9 mouse cellular contexts compared by ENCODE assay signal in the genomic region with DNA sequence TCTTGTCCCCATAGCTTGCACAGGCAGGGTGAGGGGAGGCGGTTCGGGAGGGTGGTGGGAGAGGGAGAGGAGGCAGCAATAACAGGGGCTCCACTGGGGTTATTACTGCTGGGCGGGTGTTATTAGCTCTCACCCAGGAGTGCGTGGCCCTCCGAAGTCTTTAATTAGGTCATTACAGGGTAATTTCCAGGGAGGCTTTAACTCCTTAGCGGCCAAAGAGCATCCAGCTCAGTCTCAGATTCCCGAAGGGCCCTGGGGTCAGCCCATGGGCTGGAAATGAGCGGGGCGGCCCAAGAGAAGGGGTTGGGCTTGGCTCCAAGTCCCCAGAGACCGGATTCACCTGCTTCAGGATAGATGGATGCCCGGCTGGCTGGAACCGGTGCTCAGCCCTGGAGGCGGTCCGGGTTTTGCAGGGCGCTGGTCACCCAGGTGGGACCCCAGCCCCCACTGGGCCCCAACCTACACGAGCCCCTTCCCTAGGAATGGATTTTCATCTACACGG. TPM values are rescaled to one million over a fixed set of nuclear protein-coding genes. Genes with fewer than 3 reads are reported as not detected.
A peak's percentile ranks its signal among the peaks of the same experiment; 100 is the strongest.
DNase-seq lines count a peak whose midpoint lies in the region; ATAC-seq and TF ChIP-seq lines count a peak whose summit lies in the region.
"Had no signal": no experiment of that assay in that cellular context is flagged by ENCODE, and none has a peak within 500 bp of the region (broad histone marks: within the 10 kb centered on the region; RNA-seq: fewer than 3 reads in every experiment).

No protein-coding gene starts in this region.

- H3K9ac ChIP-seq in forebrain, embryonic 14.5 days (ENCODE audit: low read length), result peak overlapping the region; percentile 62; the same call in 1 of the 2 replicates
- H3K9ac ChIP-seq in liver, embryonic 13.5 days, result no peak overlapping the region

- peak; percentile 18 to 46 for DNase-seq in cerebellum, adult 2 months
- no peak for DNase-seq in cerebellum, postnatal 4 days (ENCODE audit: low spot score in 2 of 2)
- DNase-seq in forebrain, embryonic 14.5 days (ENCODE audit: low spot score), result peak; percentile 57
- no peak for DNase-seq in liver, embryonic 13.5 days
- DNase-seq in adrenal gland, adult 2 months, result no peak
- DNase-seq in kidney, postnatal 14 days, result no peak

- peak overlapping the region; percentile 70 for H3K4me2 ChIP-seq in forebrain, embryonic 14.5 days (ENCODE audit: low read length)
- H3K4me2 ChIP-seq in liver, embryonic 13.5 days, result peak overlapping the region; percentile 49

- peaks cover 2% of the 10 kb centered on the region; the same call in 1 of the 2 replicates for H3K9me3 ChIP-seq in E14TG2a.4 (ENCODE audit: low read length)
- no peaks in the 10 kb centered on the region for H3K9me3 ChIP-seq in forebrain, embryonic 14.5 days (replicated peaks; ENCODE audit: control insufficient read depth, low read length)
- H3K9me3 ChIP-seq in liver, embryonic 13.5 days (replicated peaks), result no peaks in the 10 kb centered on the region

- peak; percentile 51 for ATAC-seq in forebrain, embryonic 14.5 days
- ATAC-seq in liver, embryonic 13.5 days (ENCODE audit: low read depth), result no peak
- no peak for ATAC-seq in frontal cortex, adult (ENCODE audit: low TSS enrichment)

- no peaks in the 10 kb centered on the region for H3K36me3 ChIP-seq in E14TG2a.4 (ENCODE audit: insufficient read depth, low read length)
- H3K36me3 ChIP-seq in forebrain, embryonic 14.5 days (ENCODE audit: control insufficient read depth, insufficient read depth, low read length), result no peaks in the 10 kb centered on the region
- H3K36me3 ChIP-seq in liver, embryonic 13.5 days, result no peaks in the 10 kb centered on the region

- H3K27me3 ChIP-seq in cerebellum, adult 2 months (ENCODE audit: control insufficient read depth, insufficient read depth, low read length), result no peaks in the 10 kb centered on the region
- H3K27me3 ChIP-seq in E14TG2a.4 (ENCODE audit: insufficient read depth, low read length), result peaks cover 100% of the 10 kb centered on the region
- H3K27me3 ChIP-seq in forebrain, embryonic 14.5 days (replicated peaks; ENCODE audit: control insufficient read depth, insufficient read depth, low read length), result peaks cover 61% of the 10 kb centered on the region
- H3K27me3 ChIP-seq in liver, embryonic 13.5 days, result peaks cover 94% of the 10 kb centered on the region

- WGBS in cerebellum, adult 2 months, result 15% methylated on average over 17 of the region's 17 CpGs
- WGBS in forebrain, embryonic 14.5 days, result 0% methylated on average over 17 of the region's 17 CpGs
- WGBS in liver, embryonic 13.5 days (ENCODE audit: insufficient replicate concordance), result 8% methylated on average over 17 of the region's 17 CpGs

- 0 out of 2 replicates have a peak, but pooled peaks cover 3% of the 10 kb centered on the region for H3K4me1 ChIP-seq in cerebellum, adult 2 months (ENCODE audit: control insufficient read depth, insufficient read depth, low read length)
- H3K4me1 ChIP-seq in E14TG2a.4 (replicated peaks; ENCODE audit: low read depth, low read length), result peaks cover 37% of the 10 kb centered on the region
- peaks cover 11% of the 10 kb centered on the region for H3K4me1 ChIP-seq in forebrain, embryonic 14.5 days (ENCODE audit: control insufficient read depth, insufficient read depth, low read length)
- 0 out of 2 replicates have a peak, but pooled peaks cover 4% of the 10 kb centered on the region for H3K4me1 ChIP-seq in liver, embryonic 13.5 days (replicated peaks)

- peak overlapping the region; percentile 50 for H3K4me3 ChIP-seq in cerebellum, adult 2 months (replicated peaks; ENCODE audit: insufficient read depth, low read depth, low read length)
- peak overlapping the region; percentile 75 for H3K4me3 ChIP-seq in E14TG2a.4 (replicated peaks; ENCODE audit: low read length)
- H3K4me3 ChIP-seq in forebrain, embryonic 14.5 days (ENCODE audit: low read depth, low read length), result peak overlapping the region; percentile 32
- peak overlapping the region; percentile 9; the same call in 1 of the 2 replicates for H3K4me3 ChIP-seq in liver, embryonic 13.5 days (replicated peaks)

- no peak for TF ChIP-seq POLR2A in cerebellum, adult 2 months (IDR thresholded peaks at IDR 0.05; ENCODE audit: borderline replicate concordance, insufficient read depth, low read length)

- H3K27ac ChIP-seq in cerebellum, adult 2 months (ENCODE audit: insufficient read depth, low read length), result no peak overlapping the region
- peak overlapping the region; percentile 75 for H3K27ac ChIP-seq in forebrain, embryonic 14.5 days (ENCODE audit: low read depth, low read length)
- H3K27ac ChIP-seq in liver, embryonic 13.5 days, result no peak overlapping the region

- no peak for TF ChIP-seq CTCF in cerebellum, adult 2 months (IDR thresholded peaks at IDR 0.05; ENCODE audit: borderline replicate concordance, insufficient read depth, low read depth, low read length)
- TF ChIP-seq CTCF in E14TG2a.4 (conservative IDR thresholded peaks at IDR 0.05; ENCODE audit: low read length), result no peak

RNA-seq across cellular contexts. Expression of a gene that starts 24.4 kb away (rescaled TPM):
- polyA plus RNA-seq in cerebellum, adult 2 months (2012; rRNA removed), result 0.84 and 0.93 TPM in 2 replicates
- 0.34 and 0.40 TPM in 2 replicates for polyA plus RNA-seq in forebrain, embryonic 14.5 days (2014; fragmentation: Nextera tagmentation; extraction: Ambion mirVana)
- not detected in 2 replicates for polyA plus RNA-seq in liver, embryonic 13.5 days (2015; fragmentation: Nextera tagmentation; extraction: Ambion mirVana)
- not detected for total RNA-seq in adrenal gland, adult 2 months (2021)
- 0.02 TPM in 1 of 2 replicates, not detected in the other for polyA plus RNA-seq in adrenal gland, adult 2 months (2012; rRNA removed)
- total RNA-seq: granulocyte monocyte progenitor cell, adult 5-6 weeks had no signal

Comparison
In these comparisons a context has a peak if more than half of its experiments do, and no peak if none do; other contexts are left out.
1. DNase-seq: peak in cerebellum, adult 2 months (2 of 2) and forebrain, embryonic 14.5 days (single experiment); none in cerebellum, postnatal 4 days (0 of 2), liver, embryonic 13.5 days (single experiment), adrenal gland, adult 2 months (single experiment) and kidney, postnatal 14 days (single experiment).
2. H3K4me3 ChIP-seq: peak in every context shown above with its lines; median percentile 75 in E14TG2a.4; 50 in cerebellum, adult 2 months; 32 in forebrain, embryonic 14.5 days; 9 in liver, embryonic 13.5 days.